Mouse (Mus musculus) sigmoid colon, adult 10 weeks (tissue): ENCODE data around the gene Crhr1. TPM values are rescaled to one million over a fixed set of nuclear protein-coding genes. Genes with fewer than 3 reads are reported as not detected.

Experiments used
- polyA plus RNA-seq: library from polyadenylated mRNA; stranded (reverse); fragments of 350-450 nt; fragmentation: Illumina TruSeq; extraction: RNeasy Lipid Tissue Mini Kit (QIAGEN cat#74804); gene quantifications from one replicate; pipeline ENCODE4 v1.2.3, GENCODE M21; 2014; ENCODE audit warnings: low read depth, low replicate concordance

The Crhr1 gene
- polyA plus RNA-seq: not detected

DNA sequence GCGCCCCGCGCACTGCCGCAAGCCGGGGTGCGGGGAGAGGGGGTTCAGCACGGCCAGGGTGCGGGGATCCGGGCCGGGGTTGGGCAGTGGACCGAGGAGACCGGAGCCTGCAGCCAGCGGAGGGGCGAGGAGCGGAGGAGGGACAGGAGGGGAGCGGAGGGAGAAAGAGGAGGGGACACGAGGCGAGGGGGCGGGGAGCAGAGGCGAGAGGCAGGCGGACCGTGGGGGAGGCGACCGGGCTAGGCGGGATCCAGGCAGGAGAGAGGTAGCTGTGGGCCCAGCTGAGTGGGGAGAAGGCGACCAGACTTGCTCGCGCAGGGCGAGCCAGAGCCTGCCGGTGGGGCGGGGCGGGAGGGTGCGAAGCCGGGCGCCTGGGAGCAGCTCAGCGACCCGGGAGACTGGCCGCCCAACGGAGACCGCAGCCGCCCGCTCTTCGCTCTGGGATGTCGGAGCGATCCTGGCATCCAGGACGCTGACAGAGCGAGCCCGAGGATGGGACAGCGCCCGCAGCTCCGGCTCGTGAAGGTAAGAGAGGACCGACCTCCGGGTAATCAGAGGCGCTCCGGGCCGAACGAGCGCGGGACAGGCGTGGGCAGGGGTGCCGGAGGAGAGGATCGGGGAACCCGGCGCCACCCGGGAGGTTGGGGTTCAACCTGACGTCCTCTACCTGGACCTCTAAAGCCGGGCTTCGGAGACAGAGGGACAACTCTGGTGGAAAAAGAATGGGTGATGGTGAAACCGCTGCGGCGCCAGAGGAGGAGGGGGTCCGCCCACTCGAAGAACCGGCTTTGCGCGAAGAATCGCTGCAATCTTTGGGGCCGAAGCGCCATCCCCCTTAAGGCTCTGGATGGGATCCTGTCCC, at the start of gene Crhr1:
Crhr1 (plus strand) TSS at position 276 of the 862 bp plus-strand sequence.

GRCm38 (mm10) chr11:104186135-104186836, 53.6 kb downstream of the Crhr1 start, which contains the start of gene Sppl2c:
Gene Sppl2c (plus strand): TSS chr11:104186327.

Other genes starting within 250 kb of the Crhr1 start
- 23.3 TPM for gene Nsf, start 178.8 kb upstream of the Crhr1 start, polyA plus RNA-seq
- 19.9 TPM for gene Arf2, start 166.1 kb upstream of the Crhr1 start, polyA plus RNA-seq
- not detected for gene Sppl2c, start 53.5 kb downstream of the Crhr1 start, polyA plus RNA-seq
- gene Mapt, start 98.5 kb downstream of the Crhr1 start, polyA plus RNA-seq: 2.9 TPM